Mouse (Mus musculus) heart, embryonic 13.5 days (tissue): ENCODE results near the gene Gm3409. TPM values are rescaled to one million over a fixed set of nuclear protein-coding genes. Genes with fewer than 3 reads are reported as not detected.
"Not testable (repeated sequence)": the region's sequence is repeated elsewhere in the genome, so short reads cannot be mapped to it uniquely, and the experiment has no call there.

Experiments
- ATAC-seq: fragments of 200-750 bp; cut with Nextera tagmentation; 2 replicates; pipeline ENCODE4 v1.8.0; 2017; ENCODE audit warnings: moderate TSS enrichment; ENCODE audit not compliant: insufficient number of reproducible peaks, low FRiP score, low TSS enrichment; ENCODE audit errors: extremely low read depth
- H3K27ac ChIP-seq: fragments of 300-500 bp; sonication (generic); replicated peaks from 2 replicates; pipeline ENCODE4 v1.5.1; 2015; ENCODE audit warnings: moderate library complexity, mild to moderate bottlenecking, inconsistent platforms
- H3K27me3 ChIP-seq: fragments of 300-500 bp; sonication (generic); replicated peaks from 2 replicates; pipeline ENCODE4 v1.6.1; 2015; ENCODE audit warnings: mild to moderate bottlenecking, inconsistent platforms
- H3K36me3 ChIP-seq: fragments of 300-500 bp; sonication (generic); 2 replicates; pipeline ENCODE4 v1.6.1; 2015; ENCODE audit warnings: mild to moderate bottlenecking, inconsistent platforms
- H3K4me1 ChIP-seq: fragments of 300-500 bp; sonication (generic); 2 replicates; pipeline ENCODE4 v1.6.1; 2015; ENCODE audit warnings: inconsistent platforms
- H3K4me2 ChIP-seq: fragments of 300-500 bp; sonication (generic); 2 replicates; pipeline ENCODE4 v1.6.1; 2015; ENCODE audit warnings: inconsistent platforms, mild to moderate bottlenecking, moderate library complexity
- H3K4me3 ChIP-seq: fragments of 300-500 bp; sonication (generic); 2 replicates; pipeline ENCODE4 v1.5.1; 2015; ENCODE audit warnings: moderate library complexity, mild to moderate bottlenecking, inconsistent platforms
- H3K9ac ChIP-seq: fragments of 300-500 bp; sonication (generic); 2 replicates; pipeline ENCODE4 v1.6.1; 2015; ENCODE audit warnings: inconsistent platforms, mild to moderate bottlenecking, moderate library complexity
- H3K9me3 ChIP-seq: fragments of 300-500 bp; sonication (generic); 2 replicates; pipeline ENCODE4 v1.6.1; 2016; ENCODE audit warnings: inconsistent platforms
- WGBS: fragments of 180-500 bp; shearing (Covaris S2); methylation state at CpG from one replicate; pipeline ENCODE4 v1.1.7; 2015; ENCODE audit warnings: mixed read lengths; 5-methylcytosine and 5-hydroxymethylcytosine counted together
- polyA plus RNA-seq: library from polyadenylated mRNA; unstranded; fragments of >200 nt; fragmentation: Nextera tagmentation; extraction: Ambion mirVana; gene quantifications from 2 replicates; pipeline ENCODE4 v1.2.1, GENCODE M21; 2015

Gene Gm3409
- polyA plus RNA-seq = not detected in 2 replicates

DNA sequence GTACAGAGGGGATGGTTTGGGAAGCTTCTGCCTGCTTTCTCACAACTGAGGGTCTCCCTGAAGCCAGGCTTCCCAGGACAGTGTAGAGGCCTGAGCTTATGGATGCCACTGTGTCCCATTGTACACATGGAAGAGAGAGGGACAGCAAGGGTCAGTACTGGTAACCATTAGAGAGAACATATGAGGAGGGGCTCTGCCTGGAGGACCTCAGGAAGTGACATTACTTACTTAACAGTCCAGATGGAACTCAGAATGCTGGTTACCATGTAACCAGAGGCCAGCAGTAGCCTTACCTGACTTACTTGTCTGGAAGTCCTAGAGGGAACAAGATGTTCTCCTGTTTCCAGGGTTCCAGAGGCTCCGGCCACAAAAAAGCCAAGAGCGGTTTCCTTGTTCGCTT, at the start of gene Gm3409:
Gm3409 (plus strand) TSS at position 301 of the 400 bp plus-strand sequence.
- not testable (repeated sequence) for H3K36me3 ChIP-seq, H3K4me2 ChIP-seq, H3K27ac ChIP-seq, H3K4me3 ChIP-seq, H3K4me1 ChIP-seq, H3K27me3 ChIP-seq, H3K9ac ChIP-seq, H3K9me3 ChIP-seq, ATAC-seq
- WGBS = 83% methylated on average over 2 of the region's 3 CpGs

DNA sequence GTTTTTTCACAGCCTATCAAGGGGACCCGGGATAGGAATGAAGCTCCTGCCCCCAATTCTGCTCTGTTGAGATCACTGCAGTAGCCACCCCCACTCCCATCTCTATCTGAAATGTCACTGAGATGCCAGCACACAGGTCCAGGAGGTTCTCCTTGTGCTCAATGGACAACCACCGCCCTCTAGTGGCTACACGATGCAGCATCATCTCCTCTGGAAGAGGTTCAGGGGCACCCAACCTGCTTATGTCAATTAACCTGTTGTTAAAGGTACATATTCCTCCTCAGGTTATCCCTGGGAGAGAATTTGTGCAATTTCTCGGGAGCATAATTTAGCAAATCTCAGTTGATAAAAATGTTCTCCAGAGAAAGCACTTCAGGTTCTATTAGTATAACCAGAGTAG, 48.5 kb upstream of the Gm3409 start:
- H3K36me3 ChIP-seq, H3K4me2 ChIP-seq, H3K4me1 ChIP-seq, H3K9me3 ChIP-seq, H3K27me3 ChIP-seq, H3K4me3 ChIP-seq, ATAC-seq, H3K27ac ChIP-seq, H3K9ac ChIP-seq: not testable (repeated sequence)
- WGBS = 9% methylated on average over 3 of the region's 4 CpGs

DNA sequence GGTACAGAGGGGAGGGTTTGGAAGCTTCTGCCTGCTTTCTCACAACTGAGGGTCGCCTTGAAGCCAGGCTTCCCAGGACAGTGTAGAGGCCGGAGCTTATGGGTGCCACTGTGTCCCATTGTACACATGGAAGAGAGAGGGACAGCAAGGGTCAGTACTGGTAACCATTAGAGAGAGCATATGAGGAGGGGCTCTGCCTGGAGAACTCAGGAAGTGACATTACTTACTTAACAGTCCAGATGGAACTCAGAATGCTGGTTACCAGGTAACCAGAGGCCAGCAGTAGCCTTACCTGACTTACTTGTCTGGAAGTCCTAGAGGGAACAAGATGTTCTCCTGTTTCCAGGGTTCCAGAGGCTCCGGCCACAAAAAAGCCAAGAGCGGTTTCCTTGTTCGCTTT, 46.4 kb upstream of the Gm3409 start, which contains the start of gene Gm6370:
Gm6370 (plus strand) TSS at position 301 of the 400 bp plus-strand sequence.
- ATAC-seq, H3K9ac ChIP-seq, H3K36me3 ChIP-seq, H3K27ac ChIP-seq, H3K27me3 ChIP-seq, H3K4me1 ChIP-seq, H3K4me2 ChIP-seq, H3K9me3 ChIP-seq, H3K4me3 ChIP-seq: not testable (repeated sequence)
- no CpG with 5 or more reads among the region's 5 CpGs for WGBS

GRCm38 (mm10) chr5:146502099-146502498, 35.3 kb upstream of the Gm3409 start, which contains the start of gene 4930449I24Rik:
Gene 4930449I24Rik (plus strand): TSS chr5:146502399.
- not testable (repeated sequence) for H3K9ac ChIP-seq, H3K4me2 ChIP-seq, H3K27me3 ChIP-seq, H3K4me1 ChIP-seq, ATAC-seq, H3K27ac ChIP-seq, H3K4me3 ChIP-seq, H3K36me3 ChIP-seq, H3K9me3 ChIP-seq
- WGBS = no CpG with 5 or more reads among the region's 5 CpGs

DNA sequence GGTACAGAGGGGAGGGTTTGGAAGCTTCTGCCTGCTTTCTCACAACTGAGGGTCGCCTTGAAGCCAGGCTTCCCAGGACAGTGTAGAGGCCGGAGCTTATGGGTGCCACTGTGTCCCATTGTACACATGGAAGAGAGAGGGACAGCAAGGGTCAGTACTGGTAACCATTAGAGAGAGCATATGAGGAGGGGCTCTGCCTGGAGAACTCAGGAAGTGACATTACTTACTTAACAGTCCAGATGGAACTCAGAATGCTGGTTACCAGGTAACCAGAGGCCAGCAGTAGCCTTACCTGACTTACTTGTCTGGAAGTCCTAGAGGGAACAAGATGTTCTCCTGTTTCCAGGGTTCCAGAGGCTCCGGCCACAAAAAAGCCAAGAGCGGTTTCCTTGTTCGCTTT, 23.6 kb upstream of the Gm3409 start, which contains the start of gene Gm3402:
Gm3402 (plus strand) TSS at position 301 of the 400 bp plus-strand sequence.
- not testable (repeated sequence) for H3K4me2 ChIP-seq, H3K4me1 ChIP-seq, H3K9ac ChIP-seq, ATAC-seq, H3K27ac ChIP-seq, H3K27me3 ChIP-seq, H3K9me3 ChIP-seq, H3K36me3 ChIP-seq, H3K4me3 ChIP-seq
- 73% methylated on average over 2 of the region's 5 CpGs for WGBS

GRCm38 (mm10) chr5:146525501-146525900, 11.9 kb upstream of the Gm3409 start, which contains the start of gene Gm3404:
Gene Gm3404 (plus strand): TSS chr5:146525801.
- not testable (repeated sequence) for H3K36me3 ChIP-seq, H3K4me1 ChIP-seq, H3K4me2 ChIP-seq, H3K9ac ChIP-seq, H3K4me3 ChIP-seq, H3K27me3 ChIP-seq, ATAC-seq, H3K9me3 ChIP-seq, H3K27ac ChIP-seq
- WGBS = 78% methylated on average over 3 of the region's 3 CpGs

DNA sequence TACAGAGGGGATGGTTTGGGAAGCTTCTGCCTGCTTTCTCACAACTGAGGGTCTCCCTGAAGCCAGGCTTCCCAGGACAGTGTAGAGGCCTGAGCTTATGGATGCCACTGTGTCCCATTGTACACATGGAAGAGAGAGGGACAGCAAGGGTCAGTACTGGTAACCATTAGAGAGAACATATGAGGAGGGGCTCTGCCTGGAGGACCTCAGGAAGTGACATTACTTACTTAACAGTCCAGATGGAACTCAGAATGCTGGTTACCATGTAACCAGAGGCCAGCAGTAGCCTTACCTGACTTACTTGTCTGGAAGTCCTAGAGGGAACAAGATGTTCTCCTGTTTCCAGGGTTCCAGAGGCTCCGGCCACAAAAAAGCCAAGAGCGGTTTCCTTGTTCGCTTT, 18.4 kb downstream of the Gm3409 start, which contains the start of gene Gm3415:
Gm3415 (plus strand) TSS at position 301 of the 400 bp plus-strand sequence.
- H3K36me3 ChIP-seq, H3K4me2 ChIP-seq, H3K27me3 ChIP-seq, H3K9ac ChIP-seq, H3K4me1 ChIP-seq, H3K4me3 ChIP-seq, H3K27ac ChIP-seq, H3K9me3 ChIP-seq, ATAC-seq: not testable (repeated sequence)
- no CpG with 5 or more reads among the region's 3 CpGs for WGBS

- ATAC-seq = no peak
- H3K4me2 ChIP-seq = no peak overlapping the region
Observed at GRCm38 (mm10) chr5:146564259-146564658, 26.8 kb downstream of the Gm3409 start.

GRCm38 (mm10) chr5:146567054-146567453, 29.6 kb downstream of the Gm3409 start:
- Histone ChIP-seq H3K4me2 (no peak overlapping the region), H3K4me3 (no peak overlapping the region), H3K9me3 (peaks cover 6% of the 10 kb centered on the region; the same call in 1 of the 2 replicates), H3K27ac (no peak overlapping the region), H3K27me3 (no peaks in the 10 kb centered on the region), H3K4me1 (no peaks in the 10 kb centered on the region), H3K9ac (no peak overlapping the region), H3K36me3 (no peaks in the 10 kb centered on the region)
- no peak for ATAC-seq
- WGBS = 53% methylated on average over 4 of the region's 4 CpGs

More at GRCm38 (mm10) chr5:146564259-146564658, 26.8 kb downstream of the Gm3409 start:
- Histone ChIP-seq H3K36me3 (no peaks in the 10 kb centered on the region), H3K4me1 (no peaks in the 10 kb centered on the region), H3K9ac (no peak overlapping the region), H3K4me3 (no peak overlapping the region), H3K27ac (no peak overlapping the region), H3K9me3 (peaks cover 6% of the 10 kb centered on the region; the same call in 1 of the 2 replicates), H3K27me3 (no peaks in the 10 kb centered on the region)
- WGBS = 68% methylated on average over 1 of the region's 1 CpGs

GRCm38 (mm10) chr5:146570179-146570578, 32.7 kb downstream of the Gm3409 start:
- 74% methylated on average over 6 of the region's 6 CpGs for WGBS
- H3K4me1 ChIP-seq, H3K9me3 ChIP-seq, H3K36me3 ChIP-seq, H3K4me2 ChIP-seq, H3K4me3 ChIP-seq, H3K9ac ChIP-seq, ATAC-seq, H3K27ac ChIP-seq, H3K27me3 ChIP-seq: not testable (repeated sequence)

GRCm38 (mm10) chr5:146571830-146572734, 34.6 kb downstream of the Gm3409 start:
- H3K9ac ChIP-seq, H3K4me1 ChIP-seq, H3K9me3 ChIP-seq, H3K4me2 ChIP-seq, ATAC-seq, H3K4me3 ChIP-seq, H3K27me3 ChIP-seq, H3K27ac ChIP-seq, H3K36me3 ChIP-seq: not testable (repeated sequence)
- WGBS = 60% methylated on average over 6 of the region's 6 CpGs

DNA sequence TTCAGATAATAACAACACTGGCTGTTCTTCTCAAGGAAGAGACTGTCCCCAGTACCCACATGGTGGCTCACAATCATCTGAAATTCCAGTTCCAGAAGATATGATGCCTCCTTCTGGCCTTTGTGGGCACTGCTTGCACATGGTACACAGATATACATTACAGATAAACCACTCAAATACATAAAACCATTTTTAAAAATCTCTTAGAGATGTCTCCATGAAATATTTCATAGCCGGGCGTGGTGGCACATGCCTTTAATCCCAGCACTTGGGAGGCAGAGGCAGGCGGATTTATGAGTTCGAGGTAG, 35.2 kb downstream of the Gm3409 start:
- H3K36me3 ChIP-seq, H3K4me1 ChIP-seq, H3K27ac ChIP-seq, H3K27me3 ChIP-seq, H3K4me3 ChIP-seq, H3K4me2 ChIP-seq, H3K9me3 ChIP-seq, ATAC-seq, H3K9ac ChIP-seq: not testable (repeated sequence)
- WGBS = 73% methylated on average over 4 of the region's 4 CpGs
